In the genomic region with DNA sequence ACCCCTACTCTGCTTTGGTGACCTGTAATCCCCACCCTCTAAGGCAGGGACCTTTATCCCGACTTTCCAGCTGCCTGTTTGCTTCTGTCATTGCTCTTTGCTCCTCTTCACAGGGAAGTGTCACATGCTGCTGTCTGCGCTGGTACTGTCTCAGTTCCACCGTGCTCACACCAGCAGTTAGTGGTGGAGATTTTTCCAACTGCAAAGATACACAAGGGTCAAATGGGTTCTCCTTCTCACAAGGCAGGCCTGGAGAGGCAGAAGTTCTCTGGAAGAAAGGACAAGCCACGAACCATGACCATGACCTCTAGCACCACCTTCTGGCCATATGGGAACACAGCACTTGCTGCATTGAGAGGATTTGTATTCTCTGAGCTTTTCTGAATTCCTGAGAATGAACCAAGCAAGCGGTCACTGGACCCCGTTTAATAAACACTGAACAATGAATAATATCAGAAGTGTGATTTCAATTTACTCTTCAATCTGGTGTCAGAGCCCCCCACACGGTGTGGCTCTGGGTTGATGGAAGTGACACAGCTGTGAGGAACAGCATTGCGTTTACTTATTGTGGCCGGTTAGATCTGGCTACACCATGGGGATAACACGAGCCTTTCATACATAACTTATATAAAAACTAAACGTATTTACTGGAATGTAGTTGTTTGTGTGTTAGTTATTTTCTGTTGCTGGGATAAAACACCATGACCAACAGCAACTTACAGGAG, we compare ENCODE assay signal across 10 mouse cellular contexts. TPM values are rescaled to one million over a fixed set of nuclear protein-coding genes. Genes with fewer than 3 reads are reported as not detected.
DNase-seq lines count a peak whose midpoint lies in the region; ATAC-seq lines count a peak whose summit lies in the region.
"Had no signal": no experiment of that assay in that cellular context is flagged by ENCODE, and none has a peak within 500 bp of the region (broad histone marks: within the 10 kb centered on the region; RNA-seq: fewer than 3 reads in every experiment).

No protein-coding gene starts in this region.

- H3K9ac ChIP-seq in forebrain, embryonic 13.5 days, result no peak overlapping the region
- H3K9ac ChIP-seq in hindbrain, embryonic 15.5 days, result no peak overlapping the region
- H3K9ac ChIP-seq: embryonic facial prominence, embryonic 12.5 days had no signal

- peak; percentile 54 for ATAC-seq in forebrain, embryonic 13.5 days
- peak; percentile 40 for ATAC-seq in hindbrain, embryonic 15.5 days (ENCODE audit: low FRiP score, low read depth)

- peaks cover 10% of the 10 kb centered on the region; the same call in 1 of the 2 replicates for H3K36me3 ChIP-seq in forebrain, embryonic 13.5 days (ENCODE audit: poor library complexity, severe bottlenecking)
- 0 out of 2 replicates have a peak, but pooled peaks cover 6% of the 10 kb centered on the region for H3K36me3 ChIP-seq in hindbrain, embryonic 15.5 days
- H3K36me3 ChIP-seq in midbrain, embryonic 10.5 days, result no peaks in the 10 kb centered on the region

- no peak overlapping the region for H3K4me2 ChIP-seq in forebrain, embryonic 13.5 days
- no peak overlapping the region for H3K4me2 ChIP-seq in hindbrain, embryonic 15.5 days
- H3K4me2 ChIP-seq: embryonic facial prominence, embryonic 12.5 days had no signal

- no peaks in the 10 kb centered on the region for H3K27me3 ChIP-seq in forebrain, embryonic 13.5 days
- no peaks in the 10 kb centered on the region for H3K27me3 ChIP-seq in hindbrain, embryonic 15.5 days
- no peaks in the 10 kb centered on the region for H3K27me3 ChIP-seq in midbrain, embryonic 10.5 days (ENCODE audit: low read depth, poor library complexity, severe bottlenecking)
- H3K27me3 ChIP-seq: embryonic facial prominence, embryonic 12.5 days had no signal

- no peaks in the 10 kb centered on the region for H3K4me1 ChIP-seq in forebrain, embryonic 13.5 days
- H3K4me1 ChIP-seq in hindbrain, embryonic 15.5 days (replicated peaks), result no peaks in the 10 kb centered on the region
- peaks cover 11% of the 10 kb centered on the region for H3K4me1 ChIP-seq in midbrain, embryonic 10.5 days

- H3K27ac ChIP-seq in forebrain, embryonic 13.5 days, result no peak overlapping the region
- no peak overlapping the region for H3K27ac ChIP-seq in hindbrain, embryonic 15.5 days (replicated peaks)
- H3K27ac ChIP-seq in midbrain, embryonic 10.5 days (replicated peaks), result no peak overlapping the region
- H3K27ac ChIP-seq: embryonic facial prominence, embryonic 12.5 days had no signal

- WGBS in forebrain, embryonic 13.5 days, result 35% methylated on average over 11 of the region's 11 CpGs
- 38% methylated on average over 11 of the region's 11 CpGs for WGBS in hindbrain, embryonic 15.5 days
- WGBS in midbrain, embryonic 10.5 days, result 41% methylated on average over 11 of the region's 11 CpGs

- H3K4me3 ChIP-seq in forebrain, embryonic 13.5 days, result no peak overlapping the region
- H3K4me3 ChIP-seq in hindbrain, embryonic 15.5 days, result no peak overlapping the region
- no peak overlapping the region for H3K4me3 ChIP-seq in midbrain, embryonic 10.5 days
- H3K4me3 ChIP-seq: embryonic facial prominence, embryonic 12.5 days had no signal

- DNase-seq in right cerebral cortex, adult 18-20 months, result peak; percentile 58
- DNase-seq in right cerebral cortex, postnatal 36 days (ENCODE audit: low spot score in 2 of 2), result no peak
- peak; percentile 67 for DNase-seq in c-Kit-positive CD71-positive TER-119-positive erythroid progenitor cells, embryonic 14.5 days (ENCODE audit: low spot score)
- DNase-seq in left cerebral cortex, postnatal 14 days (ENCODE audit: low spot score in 2 of 2), result peak; percentile 69 to 79
- peak; percentile 74 for DNase-seq in midbrain, embryonic 10.5 days (ENCODE audit: low spot score)
- DNase-seq in spleen, postnatal 4 days (ENCODE audit: low spot score in 2 of 2), result peak; percentile 59 to 77

- no peaks in the 10 kb centered on the region for H3K9me3 ChIP-seq in forebrain, embryonic 13.5 days (replicated peaks)
- H3K9me3 ChIP-seq in hindbrain, embryonic 15.5 days, result no peaks in the 10 kb centered on the region
- H3K9me3 ChIP-seq in midbrain, embryonic 10.5 days (replicated peaks), result no peaks in the 10 kb centered on the region
- H3K9me3 ChIP-seq: embryonic facial prominence, embryonic 12.5 days; megakaryocyte, embryonic 14.5 days had no signal

- intact Hi-C loops in left cerebral cortex, postnatal 14 days (cut with DNase I), result loop anchor here (2.0 kb wide), 1 partner anchor 107 kb away; no protein-coding TSS in a partner anchor

RNA-seq across cellular contexts. Expression of gene Adra1d, which starts 32.0 kb away (rescaled TPM):
- not detected in 2 replicates for polyA plus RNA-seq in forebrain, embryonic 13.5 days (2015; fragmentation: Nextera tagmentation; extraction: Ambion mirVana)
- 0.49 and 0.61 TPM in 2 replicates for polyA plus RNA-seq in hindbrain, embryonic 15.5 days (2015; fragmentation: Nextera tagmentation; extraction: Ambion mirVana)
- total RNA-seq in left cerebral cortex, postnatal 14 days (2021), result 10 to 100 TPM; 43.4 to 46.9 TPM
- 0.47 and 0.60 TPM in 2 replicates for polyA plus RNA-seq in midbrain, embryonic 10.5 days (2016; fragmentation: Nextera tagmentation; extraction: Ambion mirVana)

RNA-seq across cellular contexts. Expression of gene Smox, which starts 38.8 kb away (rescaled TPM):
- polyA plus RNA-seq in forebrain, embryonic 13.5 days (2015; fragmentation: Nextera tagmentation; extraction: Ambion mirVana), result 51.3 and 52.5 TPM in 2 replicates
- 52.3 and 53.4 TPM in 2 replicates for polyA plus RNA-seq in hindbrain, embryonic 15.5 days (2015; fragmentation: Nextera tagmentation; extraction: Ambion mirVana)
- 10 to 100 TPM; 65.4 to 68.9 TPM for total RNA-seq in left cerebral cortex, postnatal 14 days (2021)
- 29.5 and 37.2 TPM in 2 replicates for polyA plus RNA-seq in midbrain, embryonic 10.5 days (2016; fragmentation: Nextera tagmentation; extraction: Ambion mirVana)

Comparison
In these comparisons a context has a peak if more than half of its experiments do, and no peak if none do; other contexts are left out.
1. DNase-seq: peak in right cerebral cortex, adult 18-20 months (single experiment), c-Kit-positive CD71-positive TER-119-positive erythroid progenitor cells, embryonic 14.5 days (single experiment), left cerebral cortex, postnatal 14 days (2 of 2), midbrain, embryonic 10.5 days (single experiment) and spleen, postnatal 4 days (2 of 2); none in right cerebral cortex, postnatal 36 days (0 of 2).